Mouse (Mus musculus) CD4-positive, CD25-positive, alpha-beta regulatory T cell, adult 9 weeks (primary cell): ENCODE measurements around the gene 1700010I14Rik. TPM values are rescaled to one million over a fixed set of nuclear protein-coding genes. Genes with fewer than 3 reads are reported as not detected.

Source experiments
- polyA plus RNA-seq: library from polyadenylated mRNA; unstranded; fragments of 100-300 nt; shearing (Covaris generic); gene quantifications from one replicate; pipeline ENCODE4 v1.2.1, GENCODE M21; 2017

Gene 1700010I14Rik
- 5.3 TPM for polyA plus RNA-seq

GRCm38 (mm10) chr17:8988119-8988807 is at the start of gene 1700010I14Rik:
Gene 1700010I14Rik, plus strand, starts transcription at chr17:8988333.

